In the genomic region with DNA sequence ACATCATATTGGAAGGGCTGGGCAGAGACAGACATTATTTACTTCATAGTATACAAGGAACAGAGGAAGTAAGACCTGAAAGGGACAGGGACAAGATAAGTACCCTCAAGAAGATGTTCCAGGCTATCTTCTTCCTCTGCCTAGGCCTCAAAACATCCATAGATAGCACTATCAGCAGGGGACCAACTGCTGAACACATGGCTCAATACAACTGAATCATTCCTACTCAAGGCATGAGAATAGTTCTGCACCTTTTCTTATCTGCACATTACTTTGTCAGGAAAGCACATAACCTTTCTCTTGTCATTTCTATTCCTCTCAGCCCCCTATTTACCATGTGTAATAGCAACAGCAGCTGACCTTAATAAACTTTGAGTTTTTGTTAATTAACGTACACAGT, we compare ENCODE assay signal across 19 mouse cellular contexts.
A peak's percentile ranks its signal among the peaks of the same experiment; 100 is the strongest.
DNase-seq lines count a peak whose midpoint lies in the region; TF ChIP-seq lines count a peak whose summit lies in the region.
"Had no signal": no experiment of that assay in that cellular context is flagged by ENCODE, and none has a peak within 500 bp of the region (broad histone marks: within the 10 kb centered on the region; RNA-seq: fewer than 3 reads in every experiment).

No protein-coding gene starts in this region.

- H3K27me3 ChIP-seq in MEL (ENCODE audit: control insufficient read depth in 1 of 2, insufficient read depth in 2 of 2, low read length in 2 of 2): no peaks in the 10 kb centered on the region
- H3K27me3 ChIP-seq: CH12.LX, Patski had no signal

- no peak for TF ChIP-seq RAD21 in MEL (IDR thresholded peaks at IDR 0.05; ENCODE audit: low read depth, low read length)

- peak; percentile 96 for TF ChIP-seq EP300 in MEL (IDR thresholded peaks at IDR 0.05; ENCODE audit: low read depth in 1 of 2, low read length in 2 of 2)

- H3K36me3 ChIP-seq in MEL (ENCODE audit: control insufficient read depth in 1 of 2, insufficient read depth in 2 of 2, low read length in 2 of 2): peaks cover 0 to 41% of the 10 kb centered on the region in 2 experiments; a peak in 2 of 4 replicates
- H3K36me3 ChIP-seq: G1E had no signal

- no peaks in the 10 kb centered on the region for H3K79me2 ChIP-seq in MEL (ENCODE audit: control insufficient read depth, insufficient read depth, low read length, poor library complexity)

- no peak for TF ChIP-seq CTCF in MEL (IDR thresholded peaks at IDR 0.05 in 2 of 3, conservative IDR thresholded peaks at IDR 0.05 in 1 of 3; ENCODE audit: control insufficient read depth in 1 of 3, insufficient read depth in 1 of 3, low read depth in 2 of 3, low read length in 3 of 3, poor library complexity in 1 of 3, severe bottlenecking in 1 of 3)

- no peak for TF ChIP-seq POLR2A in MEL (IDR thresholded peaks at IDR 0.05; ENCODE audit: control insufficient read depth in 1 of 2, insufficient read depth in 1 of 2, low read depth in 1 of 2, low read length in 2 of 2, poor library complexity in 1 of 2)

- H3K9ac ChIP-seq in MEL (ENCODE audit: control insufficient read depth, low read depth, low read length, poor library complexity, severe bottlenecking): no peak overlapping the region

- H3K4me1 ChIP-seq in MEL (ENCODE audit: control insufficient read depth in 1 of 2, insufficient read depth in 2 of 2, low read length in 2 of 2): peaks cover 8 to 23% of the 10 kb centered on the region in 2 experiments

- H3K9me3 ChIP-seq in MEL (replicated peaks; ENCODE audit: insufficient read depth, low read length): no peaks in the 10 kb centered on the region
- H3K9me3 ChIP-seq: G1E had no signal

- DNase-seq in MEL (ENCODE audit: low read depth, low spot score) (peak; percentile 68), MEL-GATA-1-ER (ENCODE audit: extremely low read depth, low read depth) (peak; percentile 17)
- no peak for DNase-seq in lung, postnatal 10 days
- DNase-seq in spleen, adult 12 weeks (ENCODE audit: low spot score): no peak
- DNase-seq: adrenal gland, adult 2 months; adrenal gland, adult 8-10 months; adrenal gland, postnatal 10 days; adrenal gland, postnatal 14 days; adrenal gland, postnatal 25 days; adrenal gland, postnatal 36 days; B cell, adult 2 months; cerebellum, adult 11 months; cerebellum, adult 11-12 months; cerebellum, adult 18-20 months; cerebellum, adult 2 months; cerebellum, adult 8-10 months had no signal

- H3K27ac ChIP-seq in MEL (ENCODE audit: control insufficient read depth, low read depth, low read length): no peak overlapping the region

- no peak overlapping the region for H3K4me3 ChIP-seq in MEL (ENCODE audit: control insufficient read depth in 1 of 2, insufficient read depth in 1 of 2, low read depth in 2 of 2, low read length in 2 of 2)

TF ChIP-seq in MEL, 35 proteins besides CTCF, POLR2A, EP300 and RAD21:
- TF ChIP-seq NRF1 (IDR thresholded peaks at IDR 0.05; ENCODE audit: insufficient read depth, low read depth, low read length, poor library complexity, severe bottlenecking) (no peak), GATA1 (IDR thresholded peaks at IDR 0.05; ENCODE audit: low read depth, low read length) (peak; percentile 98), USF1 (IDR thresholded peaks at IDR 0.05; ENCODE audit: low read depth, low read length) (no peak), TCF12 (IDR thresholded peaks at IDR 0.05; ENCODE audit: low read depth, low read length) (peak; percentile 95), RCOR1 (IDR thresholded peaks at IDR 0.05; ENCODE audit: low read depth, low read length) (peak; percentile 83), CHD1 (IDR thresholded peaks at IDR 0.05; ENCODE audit: low read depth, low read length) (no peak), UBTF (IDR thresholded peaks at IDR 0.05; ENCODE audit: borderline replicate concordance, insufficient read depth, low read depth, low read length) (no peak), ETS1 (IDR thresholded peaks at IDR 0.05; ENCODE audit: low read depth, low read length) (peak; percentile 91), TAL1 (IDR thresholded peaks at IDR 0.05; ENCODE audit: low read length) (peak; percentile 25; the same call in 1 of the 2 replicates), TBP (IDR thresholded peaks at IDR 0.05; ENCODE audit: low read depth, low read length) (0 out of 2 replicates have a peak, but pooled peaks have one; percentile 29), MAFK (IDR thresholded peaks at IDR 0.05; ENCODE audit: borderline replicate concordance, low read depth, low read length) (no peak), HCFC1 (IDR thresholded peaks at IDR 0.05; ENCODE audit: low read depth, low read length) (no peak; the same call in 1 of the 2 replicates), MAX (IDR thresholded peaks at IDR 0.05; ENCODE audit: low read length) (peak; percentile 74), SMC3 (IDR thresholded peaks at IDR 0.05; ENCODE audit: low read depth, low read length) (no peak), POLR2AphosphoS2 (IDR thresholded peaks at IDR 0.05; ENCODE audit: low read length) (no peak), GABPA (IDR thresholded peaks at IDR 0.05; ENCODE audit: low read depth, low read length) (no peak), CHD2 (IDR thresholded peaks at IDR 0.05; ENCODE audit: low read length) (no peak), POLR2AphosphoS5 (IDR thresholded peaks at IDR 0.05; ENCODE audit: borderline replicate concordance, low read depth, low read length) (no peak), MYC (IDR thresholded peaks at IDR 0.05; ENCODE audit: low read depth, low read length) (peak; percentile 90), ZMIZ1 (IDR thresholded peaks at IDR 0.05; ENCODE audit: low read depth, low read length) (no peak), MXI1 (IDR thresholded peaks at IDR 0.05; ENCODE audit: low read depth, low read length) (peak; percentile 61), MAZ (IDR thresholded peaks at IDR 0.05; ENCODE audit: low read depth, low read length) (no peak), NELFE (IDR thresholded peaks at IDR 0.05; ENCODE audit: low read depth, low read length) (no peak), ZKSCAN1 (IDR thresholded peaks at IDR 0.05; ENCODE audit: low read depth, low read length) (no peak), BHLHE40 (IDR thresholded peaks at IDR 0.05; ENCODE audit: borderline replicate concordance, low read depth, low read length) (0 out of 2 replicates have a peak, but pooled peaks have one; percentile 36), JUND (IDR thresholded peaks at IDR 0.05; ENCODE audit: low read depth, low read length) (no peak), E2F4 (IDR thresholded peaks at IDR 0.05; ENCODE audit: borderline replicate concordance, low read depth, low read length) (no peak), ELF1 (IDR thresholded peaks at IDR 0.05; ENCODE audit: low read depth, low read length) (no peak), MEF2A (IDR thresholded peaks at IDR 0.05; ENCODE audit: extremely low read depth, insufficient replicate concordance, low read depth, low read length, poor library complexity, severe bottlenecking) (no peak), ZNF384 (IDR thresholded peaks at IDR 0.05; ENCODE audit: low read depth, low read length) (no peak), KAT2A (conservative IDR thresholded peaks at IDR 0.05; ENCODE audit: low read depth, low read length) (peak; percentile 23; the same call in 1 of the 2 replicates), MYB (IDR thresholded peaks at IDR 0.05; ENCODE audit: low read depth, low read length) (peak; percentile 77; the same call in 1 of the 2 replicates), SIN3A (IDR thresholded peaks at IDR 0.05; ENCODE audit: low read length) (peak; percentile 69), ZC3H11A (IDR thresholded peaks at IDR 0.05; ENCODE audit: low read depth, low read length) (no peak), USF2 (IDR thresholded peaks at IDR 0.05; ENCODE audit: borderline replicate concordance in 1 of 2, insufficient read depth in 1 of 2, low read depth in 1 of 2, low read length in 2 of 2) (no peak)

Comparison
In these comparisons a context has a peak if more than half of its experiments do, and no peak if none do; other contexts are left out.
1. DNase-seq: peak in MEL (single experiment) and MEL-GATA-1-ER (single experiment); none in lung, postnatal 10 days (single experiment) and spleen, adult 12 weeks (single experiment).